Mouse (Mus musculus) stomach, embryonic 16.5 days (tissue): ENCODE measurements around the gene Lztr1. TPM values are rescaled to one million over a fixed set of nuclear protein-coding genes. Genes with fewer than 3 reads are reported as not detected.
"Not testable (repeated sequence)": the region's sequence is repeated elsewhere in the genome, so short reads cannot be mapped to it uniquely, and the experiment has no call there.

ENCODE experiments used
- ATAC-seq: fragments of 200-750 bp; cut with Nextera tagmentation; 2 replicates; pipeline ENCODE4 v1.8.0; 2017; ENCODE audit warnings: moderate number of reproducible peaks, moderate TSS enrichment; ENCODE audit not compliant: insufficient read depth, low FRiP score
- H3K27ac ChIP-seq: fragments of 300-500 bp; sonication (generic); 2 replicates; pipeline ENCODE4 v1.5.1; 2014; ENCODE audit warnings: low read length
- H3K27me3 ChIP-seq: fragments of 300-500 bp; sonication (generic); 2 replicates; pipeline ENCODE4 v1.6.1; 2014; ENCODE audit warnings: low read length, control low read depth, mixed read lengths; ENCODE audit not compliant: control insufficient read depth, insufficient read depth
- H3K36me3 ChIP-seq: fragments of 300-500 bp; sonication (generic); 2 replicates; pipeline ENCODE4 v1.6.1; 2014; ENCODE audit warnings: low read length; ENCODE audit not compliant: control insufficient read depth, insufficient read depth
- H3K4me1 ChIP-seq: fragments of 300-500 bp; sonication (generic); 2 replicates; pipeline ENCODE4 v1.6.1; 2014; ENCODE audit warnings: low read length, control low read depth, mixed read lengths; ENCODE audit not compliant: control insufficient read depth, insufficient read depth
- H3K4me2 ChIP-seq: fragments of 300-500 bp; sonication (generic); 2 replicates; pipeline ENCODE4 v1.6.1; 2014; ENCODE audit warnings: low read depth, low read length, mixed read lengths
- H3K4me3 ChIP-seq: fragments of 300-500 bp; sonication (generic); replicated peaks from 2 replicates; pipeline ENCODE4 v1.5.1; 2014; ENCODE audit warnings: mild to moderate bottlenecking, low read length
- H3K9ac ChIP-seq: fragments of 300-500 bp; sonication (generic); 2 replicates; pipeline ENCODE4 v1.6.1; 2014; ENCODE audit warnings: low read length
- H3K9me3 ChIP-seq: fragments of 300-500 bp; sonication (generic); replicated peaks from 2 replicates; pipeline ENCODE4 v1.6.1; 2016; ENCODE audit warnings: low read length, control low read depth; ENCODE audit not compliant: control insufficient read depth
- WGBS: fragments of 180-500 bp; shearing (Covaris S2); extraction: QIAGEN DNeasy Blood & Tissue Kit; methylation state at CpG from one replicate; pipeline ENCODE4 v1.1.7; 2014; 5-methylcytosine and 5-hydroxymethylcytosine counted together
- polyA plus RNA-seq: library from polyadenylated mRNA; unstranded; fragments of >200 nt; fragmentation: Nextera tagmentation; extraction: Ambion mirVana; gene quantifications from 2 replicates; pipeline ENCODE4 v1.2.1, GENCODE M21; 2015

Gene Lztr1
- polyA plus RNA-seq, 1 experiment from 2014 or later, result 89.4 TPM

DNA sequence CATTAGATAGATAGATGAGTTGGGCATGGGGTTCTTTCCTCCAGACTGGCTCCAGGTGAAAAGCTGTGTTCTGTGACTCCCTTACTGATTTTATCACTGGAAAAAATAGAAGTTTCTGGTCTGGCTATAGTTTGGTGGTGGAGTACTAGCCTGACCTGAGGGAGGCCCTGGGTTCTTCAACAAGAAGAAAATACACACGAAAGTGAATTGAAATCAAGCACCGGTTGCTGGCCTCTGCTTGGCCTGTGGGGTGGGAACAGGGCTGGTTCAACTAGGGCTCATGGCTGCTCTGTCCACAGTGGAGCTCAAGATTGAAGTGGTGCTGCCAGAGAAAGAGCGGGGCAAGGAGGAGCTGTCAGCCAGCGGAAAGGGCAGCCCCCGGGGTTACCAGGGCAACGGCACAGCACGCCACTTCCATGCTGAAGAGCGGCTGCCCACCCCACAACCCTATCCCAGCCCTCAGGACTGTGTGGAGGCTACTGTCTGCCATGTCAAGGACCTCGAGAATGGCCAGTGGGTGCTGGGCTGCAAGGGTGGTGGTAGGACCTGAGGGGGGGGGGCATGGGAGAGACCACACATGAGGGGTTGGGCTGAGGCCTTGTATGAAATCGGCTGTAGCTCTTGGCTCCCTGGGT is 9.1 kb upstream of the Lztr1 start:
- H3K4me1 ChIP-seq, result no peaks in the 10 kb centered on the region
- no peak for ATAC-seq
- no peaks in the 10 kb centered on the region for H3K27me3 ChIP-seq
- no peak overlapping the region for H3K4me3 ChIP-seq
- H3K27ac ChIP-seq, result no peak overlapping the region
- no peaks in the 10 kb centered on the region for H3K9me3 ChIP-seq
- 37% methylated on average over 10 of the region's 10 CpGs for WGBS
- no peak overlapping the region for H3K4me2 ChIP-seq
- no peaks in the 10 kb centered on the region for H3K36me3 ChIP-seq
- no peak overlapping the region for H3K9ac ChIP-seq

DNA sequence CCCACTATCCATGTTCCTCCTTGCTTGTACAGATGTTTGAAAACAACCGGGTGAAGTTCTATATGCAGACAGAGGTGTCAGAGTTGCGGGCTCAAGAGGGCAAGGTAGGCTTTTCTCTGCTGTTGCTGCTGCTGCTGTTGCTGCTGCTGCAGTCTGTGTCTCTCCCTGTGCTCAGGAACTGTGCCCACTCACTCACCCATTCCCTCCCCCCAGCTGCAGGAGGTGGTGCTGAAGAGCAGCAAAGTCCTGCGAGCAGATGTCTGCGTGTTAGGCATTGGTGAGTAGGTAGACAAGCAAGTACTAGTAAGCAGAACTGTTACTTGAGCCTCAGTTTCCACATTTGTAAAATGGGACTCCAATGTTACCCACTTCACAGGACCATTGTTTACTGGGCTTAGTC is 5.8 kb upstream of the Lztr1 start:
- no peaks in the 10 kb centered on the region for H3K9me3 ChIP-seq
- no peaks in the 10 kb centered on the region for H3K36me3 ChIP-seq
- H3K4me2 ChIP-seq, result no peak overlapping the region
- no peaks in the 10 kb centered on the region for H3K27me3 ChIP-seq
- no peak for ATAC-seq
- no peak overlapping the region for H3K9ac ChIP-seq
- H3K27ac ChIP-seq, result no peak overlapping the region
- H3K4me1 ChIP-seq, result no peaks in the 10 kb centered on the region
- H3K4me3 ChIP-seq, result no peak overlapping the region
- 73% methylated on average over 4 of the region's 4 CpGs for WGBS

DNA sequence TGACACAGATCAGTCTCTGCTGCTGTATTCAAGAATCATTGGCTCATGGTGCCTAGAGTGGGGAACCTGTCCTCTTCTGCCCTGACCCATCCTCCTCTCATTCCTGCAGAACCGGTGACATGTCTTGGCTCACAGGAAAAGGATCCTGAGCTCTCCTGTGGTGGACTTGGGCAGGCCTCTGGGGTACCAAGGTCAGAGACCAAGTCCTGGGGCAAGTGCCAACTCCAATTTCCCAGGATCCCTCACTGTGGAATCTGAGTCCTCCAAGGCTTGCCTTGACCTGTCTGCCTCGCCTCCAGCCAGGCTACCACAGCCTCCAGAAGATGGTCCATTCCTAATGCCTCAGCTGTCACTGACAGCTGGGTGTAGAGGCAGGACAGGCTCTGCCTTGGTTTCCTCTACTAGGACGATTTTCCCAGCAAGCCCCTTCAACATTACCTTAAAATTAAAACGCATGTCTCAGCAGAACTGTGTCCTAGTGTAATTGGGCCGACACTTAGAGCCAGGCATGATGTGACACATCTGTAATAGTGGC is 1.4 kb upstream of the Lztr1 start:
- no peak overlapping the region for H3K4me3 ChIP-seq
- H3K9ac ChIP-seq, result no peak overlapping the region
- H3K36me3 ChIP-seq, result peaks cover 2% of the 10 kb centered on the region; the same call in 1 of the 2 replicates
- H3K9me3 ChIP-seq, result no peaks in the 10 kb centered on the region
- no peak overlapping the region for H3K4me2 ChIP-seq
- H3K27me3 ChIP-seq, result no peaks in the 10 kb centered on the region
- WGBS, result 77% methylated on average over 5 of the region's 5 CpGs
- H3K27ac ChIP-seq, result no peak overlapping the region
- ATAC-seq, result no peak
- H3K4me1 ChIP-seq, result peaks cover 11% of the 10 kb centered on the region

DNA sequence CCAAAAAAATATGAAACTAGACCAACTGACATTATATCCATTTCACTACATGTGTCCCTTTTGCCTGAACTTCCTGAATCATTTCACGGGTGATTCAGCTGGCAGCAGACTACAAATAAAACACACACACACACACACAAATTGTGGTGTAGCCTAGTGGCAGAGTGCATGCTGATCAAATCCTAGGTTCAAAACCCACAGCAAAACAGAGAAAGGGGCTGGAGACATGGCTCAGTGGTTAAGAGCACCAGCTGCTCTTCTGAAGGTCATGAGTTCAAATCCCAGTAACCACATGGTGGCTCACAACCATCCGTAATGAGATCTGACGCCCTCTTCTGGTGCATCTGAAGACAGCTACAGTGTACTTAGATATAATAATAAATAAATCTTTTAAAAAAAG is 457 bp upstream of the Lztr1 start:
- ATAC-seq, H3K36me3 ChIP-seq, H3K9me3 ChIP-seq, H3K27me3 ChIP-seq: not testable (repeated sequence)
- peak overlapping the region; percentile 96 for H3K27ac ChIP-seq
- 37% methylated on average over 2 of the region's 3 CpGs for WGBS
- peaks cover 11% of the 10 kb centered on the region for H3K4me1 ChIP-seq
- H3K4me2 ChIP-seq, result peak overlapping the region; percentile 77
- H3K4me3 ChIP-seq, result peak overlapping the region; percentile 88
- H3K9ac ChIP-seq, result peak overlapping the region; percentile 91

DNA sequence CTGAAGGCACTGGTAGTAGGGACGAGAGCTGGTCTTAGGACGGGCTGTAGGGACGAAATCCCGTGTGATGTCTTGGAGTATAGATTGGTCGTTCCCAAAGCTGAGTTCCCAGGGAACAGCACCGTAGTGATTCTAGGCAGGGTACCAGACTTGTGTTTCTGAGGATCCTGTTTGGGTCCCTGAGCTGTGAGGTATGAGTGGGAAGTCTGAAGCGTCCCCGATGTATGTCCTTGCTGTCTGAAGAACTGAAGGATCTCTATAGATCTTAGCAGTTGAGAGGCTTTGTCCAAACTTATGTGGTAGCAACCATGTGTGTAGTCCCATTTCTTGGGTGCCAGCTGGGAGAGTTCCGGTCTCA is 731 bp downstream of the Lztr1 start:
- no peak for ATAC-seq
- 7% methylated on average over 9 of the region's 9 CpGs for WGBS
- Histone ChIP-seq H3K27me3 (no peaks in the 10 kb centered on the region), H3K36me3 (peaks cover 12% of the 10 kb centered on the region; the same call in 1 of the 2 replicates), H3K4me1 (peaks cover 11% of the 10 kb centered on the region), H3K9me3 (no peaks in the 10 kb centered on the region), H3K27ac (peak overlapping the region; percentile 96; the same call in 1 of the 2 replicates), H3K9ac (peak overlapping the region; percentile 91), H3K4me3 (peak overlapping the region; percentile 88), H3K4me2 (peak overlapping the region; percentile 82)

DNA sequence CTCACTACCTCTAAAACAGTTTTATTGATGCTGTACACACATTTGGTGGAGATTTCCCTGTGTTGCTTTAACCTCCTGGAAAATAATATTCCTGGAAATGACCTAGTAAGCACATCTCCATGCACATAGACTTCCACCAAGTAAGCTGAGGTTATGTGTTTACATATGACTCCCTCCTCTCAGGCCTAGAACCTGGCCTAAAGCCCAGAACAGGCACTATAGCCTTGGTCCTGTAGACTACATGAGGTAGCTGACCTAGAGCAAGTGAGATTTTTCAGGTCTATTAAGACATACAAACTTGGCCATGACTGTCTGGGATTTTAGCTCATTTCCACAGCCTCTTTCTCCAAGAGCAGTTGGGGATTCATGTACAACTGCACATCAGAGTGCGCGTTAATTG is 1.7 kb downstream of the Lztr1 start:
- ATAC-seq, result no peak
- peaks cover 11% of the 10 kb centered on the region for H3K4me1 ChIP-seq
- no peaks in the 10 kb centered on the region for H3K27me3 ChIP-seq
- H3K4me3 ChIP-seq, result peak overlapping the region; percentile 88; the same call in 1 of the 2 replicates
- H3K27ac ChIP-seq, result no peak overlapping the region
- 98% methylated on average over 2 of the region's 2 CpGs for WGBS
- peak overlapping the region; percentile 91 for H3K9ac ChIP-seq
- H3K9me3 ChIP-seq, result no peaks in the 10 kb centered on the region
- H3K36me3 ChIP-seq, result peaks cover 12% of the 10 kb centered on the region; the same call in 1 of the 2 replicates
- H3K4me2 ChIP-seq, result peak overlapping the region; percentile 82

DNA sequence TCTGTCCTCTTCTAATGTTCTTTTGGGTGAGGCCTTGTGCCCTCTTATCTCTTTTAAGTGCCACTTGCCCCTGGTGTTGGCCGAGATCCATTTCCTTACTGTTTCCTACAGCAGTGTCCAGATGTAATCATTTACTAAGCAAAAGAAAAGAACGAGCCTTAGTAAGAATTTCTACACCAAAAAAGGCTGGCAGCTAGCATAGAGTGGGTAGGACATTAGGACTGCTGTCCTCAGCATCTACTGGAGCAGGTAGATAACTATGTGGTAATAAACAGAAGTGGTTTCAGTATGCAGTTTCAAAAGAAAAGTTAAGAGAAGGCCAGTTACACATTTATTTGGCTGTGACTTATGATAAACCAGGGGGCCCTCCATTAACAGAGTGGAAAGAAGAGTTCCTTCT is 2.2 kb downstream of the Lztr1 start:
- Histone ChIP-seq H3K4me1 (peaks cover 11% of the 10 kb centered on the region), H3K9me3 (no peaks in the 10 kb centered on the region), H3K27ac (no peak overlapping the region), H3K27me3 (no peaks in the 10 kb centered on the region), H3K4me2 (no peak overlapping the region), H3K36me3 (peaks cover 12% of the 10 kb centered on the region; the same call in 1 of the 2 replicates), H3K9ac (no peak overlapping the region), H3K4me3 (no peak overlapping the region)
- no peak for ATAC-seq
- 65% methylated on average over 2 of the region's 2 CpGs for WGBS

DNA sequence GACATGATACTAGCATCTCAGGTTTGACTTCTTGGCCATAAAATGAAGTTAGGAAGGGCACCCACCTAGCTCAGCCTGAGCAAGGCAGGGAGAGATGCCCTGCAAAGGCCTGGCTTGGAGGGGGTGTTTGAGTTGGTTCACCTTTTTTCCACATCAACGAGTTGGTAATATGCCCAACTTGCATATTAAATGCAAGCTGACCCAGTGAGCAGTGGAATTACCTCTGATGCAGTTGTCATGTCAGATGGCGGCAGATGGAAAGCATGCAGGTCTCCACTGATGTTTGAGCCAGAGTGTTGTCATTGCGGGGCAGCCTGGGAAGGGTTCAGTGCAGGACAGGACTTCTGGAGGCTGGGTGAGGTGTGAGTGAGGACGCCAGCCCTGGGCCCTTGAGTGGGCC is 2.9 kb downstream of the Lztr1 start:
- Histone ChIP-seq H3K27ac (no peak overlapping the region), H3K9ac (no peak overlapping the region), H3K9me3 (no peaks in the 10 kb centered on the region), H3K4me2 (no peak overlapping the region), H3K4me1 (peaks cover 11% of the 10 kb centered on the region), H3K27me3 (no peaks in the 10 kb centered on the region), H3K36me3 (peaks cover 12% of the 10 kb centered on the region; the same call in 1 of the 2 replicates), H3K4me3 (no peak overlapping the region)
- no peak for ATAC-seq
- WGBS, result 91% methylated on average over 4 of the region's 4 CpGs

DNA sequence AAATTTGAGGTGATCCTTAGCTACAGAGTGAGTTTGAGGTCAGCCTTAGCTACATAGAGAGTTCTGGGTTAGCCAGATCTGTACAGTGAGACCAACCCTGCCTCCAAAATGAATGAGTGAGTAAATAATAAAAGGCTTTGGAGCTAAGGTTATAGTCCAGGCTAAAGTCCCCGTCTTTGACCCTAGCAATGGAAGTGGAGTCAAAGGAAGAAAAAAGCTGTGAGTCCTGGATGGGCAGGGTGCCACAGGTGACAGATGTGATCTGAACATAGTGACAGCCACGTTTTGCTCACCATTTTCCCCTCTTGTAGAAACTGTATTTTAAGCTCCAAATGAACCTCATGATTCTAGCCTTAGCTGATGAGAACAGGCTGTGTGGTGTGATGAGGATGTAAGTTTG is 10.4 kb downstream of the Lztr1 start:
- no peaks in the 10 kb centered on the region for H3K27me3 ChIP-seq
- peaks cover 43% of the 10 kb centered on the region for H3K36me3 ChIP-seq
- no peaks in the 10 kb centered on the region for H3K9me3 ChIP-seq
- no peak for ATAC-seq
- no peak overlapping the region for H3K4me2 ChIP-seq
- H3K27ac ChIP-seq, result no peak overlapping the region
- H3K4me3 ChIP-seq, result no peak overlapping the region
- 74% methylated on average over 2 of the region's 2 CpGs for WGBS
- H3K9ac ChIP-seq, result no peak overlapping the region
- H3K4me1 ChIP-seq, result no peaks in the 10 kb centered on the region
